Mouse (Mus musculus): ENCODE results near the gene 2610318N02Rik. TPM values are rescaled to one million over a fixed set of nuclear protein-coding genes. Genes with fewer than 3 reads are reported as not detected.
"Not testable (repeated sequence)": the region's sequence is repeated elsewhere in the genome, so short reads cannot be mapped to it uniquely, and the experiment has no call there.

The 2610318N02Rik gene
- 1 to 10 TPM; 1.6 to 1.9 TPM for total RNA-seq (2021)

- DNase-seq (ENCODE audit: low spot score in 2 of 2) = peak; percentile 60 to 69
- intact Hi-C loops (cut with DNase I) = no loop called here
Observed at GRCm38 (mm10) chr16:17124871-17125520, at the start of gene 2610318N02Rik. Gene 2610318N02Rik, minus strand, starts transcription at chr16:17125167.

GRCm38 (mm10) chr16:17168049-17168448 is 43.1 kb upstream of the 2610318N02Rik start:
- DNase-seq (ENCODE audit: low spot score in 2 of 2) = no peak
- intact Hi-C loops (cut with DNase I) = no loop called here

- DNase-seq (ENCODE audit: low spot score in 2 of 2) = no peak
- intact Hi-C loops (cut with DNase I) = no loop called here
Observed at GRCm38 (mm10) chr16:17167179-17167578, 42.2 kb upstream of the 2610318N02Rik start.

- intact Hi-C loops (cut with DNase I); DNase-seq (ENCODE audit: low spot score in 2 of 2): not testable (repeated sequence)
Observed at GRCm38 (mm10) chr16:17165478-17165877, 40.5 kb upstream of the 2610318N02Rik start.

GRCm38 (mm10) chr16:17154346-17154745 is 29.4 kb upstream of the 2610318N02Rik start:
- intact Hi-C loops (cut with DNase I) = no loop called here
- no peak for DNase-seq (ENCODE audit: low spot score in 2 of 2)

- intact Hi-C loops (cut with DNase I) = no loop called here
- DNase-seq (ENCODE audit: low spot score in 2 of 2) = no peak
Observed at GRCm38 (mm10) chr16:17151874-17152273, 26.9 kb upstream of the 2610318N02Rik start.

- no peak for DNase-seq (ENCODE audit: low spot score in 2 of 2)
- intact Hi-C loops (cut with DNase I) = no loop called here
Observed at GRCm38 (mm10) chr16:17150520-17151258, 25.7 kb upstream of the 2610318N02Rik start.

GRCm38 (mm10) chr16:17148084-17148483 is 23.1 kb upstream of the 2610318N02Rik start:
- no peak for DNase-seq (ENCODE audit: low spot score in 2 of 2)

GRCm38 (mm10) chr16:17147391-17147929 is 22.5 kb upstream of the 2610318N02Rik start:
- DNase-seq (ENCODE audit: low spot score in 2 of 2) = peak; percentile 43 to 50
- intact Hi-C loops (cut with DNase I) = no loop called here

More at GRCm38 (mm10) chr16:17148084-17148483, 23.1 kb upstream of the 2610318N02Rik start:
- intact Hi-C loops (cut with DNase I) = no loop called here

GRCm38 (mm10) chr16:17146772-17147235 is 21.8 kb upstream of the 2610318N02Rik start, which contains the start of gene Ccdc116:
Gene Ccdc116, minus strand, starts transcription at chr16:17147229.
- intact Hi-C loops (cut with DNase I) = no loop called here

GRCm38 (mm10) chr16:17144339-17144738 is 19.4 kb upstream of the 2610318N02Rik start, which contains the start of gene Ydjc:
Gene Ydjc, plus strand, starts transcription at chr16:17144621.
- intact Hi-C loops (cut with DNase I) = no loop called here
- no peak for DNase-seq (ENCODE audit: low spot score in 2 of 2)

More at GRCm38 (mm10) chr16:17146772-17147235, 21.8 kb upstream of the 2610318N02Rik start, which contains the start of gene Ccdc116:
- peak; percentile 83 to 88 for DNase-seq (ENCODE audit: low spot score in 2 of 2)

GRCm38 (mm10) chr16:17137355-17137754 is 12.4 kb upstream of the 2610318N02Rik start:
- no peak for DNase-seq (ENCODE audit: low spot score in 2 of 2)
- intact Hi-C loops (cut with DNase I) = no loop called here

GRCm38 (mm10) chr16:17132906-17133200 is 7.9 kb upstream of the 2610318N02Rik start:
- DNase-seq (ENCODE audit: low spot score in 2 of 2) = no peak
- intact Hi-C loops (cut with DNase I) = loop anchor here (2.0 to 5.0 kb wide), 2 partner anchors 74 to 142 kb away; partner anchors contain the start of gene Rimbp3

GRCm38 (mm10) chr16:17132089-17132905 is 7.3 kb upstream of the 2610318N02Rik start, which contains the start of gene Sdf2l1:
Gene Sdf2l1, minus strand, starts transcription at chr16:17132383.
- DNase-seq (ENCODE audit: low spot score in 2 of 2) = peak; percentile 97 to 99
- intact Hi-C loops (cut with DNase I) = loop anchor here (2.0 to 5.0 kb wide), 2 partner anchors 75 to 143 kb away; partner anchors contain the start of gene Rimbp3

GRCm38 (mm10) chr16:17131191-17132088 is 6.5 kb upstream of the 2610318N02Rik start:
- peak in 1 of 2 experiments; percentile 19 for DNase-seq (ENCODE audit: low spot score in 2 of 2)
- intact Hi-C loops (cut with DNase I) = loop anchor here (2.0 to 5.0 kb wide), 2 partner anchors 76 to 143 kb away; partner anchors contain the start of gene Rimbp3

- intact Hi-C loops (cut with DNase I) = no loop called here
- peak in 1 of 2 experiments; percentile 60 for DNase-seq (ENCODE audit: low spot score in 2 of 2)
Observed at GRCm38 (mm10) chr16:17127292-17127691, 2.3 kb upstream of the 2610318N02Rik start.

GRCm38 (mm10) chr16:17124119-17124870 is 672 bp downstream of the 2610318N02Rik start:
- no peak for DNase-seq (ENCODE audit: low spot score in 2 of 2)
- intact Hi-C loops (cut with DNase I) = no loop called here

GRCm38 (mm10) chr16:17121569-17121968 is 3.4 kb downstream of the 2610318N02Rik start:
- DNase-seq (ENCODE audit: low spot score in 2 of 2) = no peak
- intact Hi-C loops (cut with DNase I) = no loop called here
